Mouse (Mus musculus) lung, embryonic 14.5 days (tissue): ENCODE data around the gene Arhgef7. TPM values are rescaled to one million over a fixed set of nuclear protein-coding genes. Genes with fewer than 3 reads are reported as not detected.

ENCODE experiments used
- ATAC-seq: fragments of 200-750 bp; cut with Nextera tagmentation; 2 replicates; pipeline ENCODE4 v1.8.0; 2017; ENCODE audit warnings: mild to moderate bottlenecking, moderate TSS enrichment, moderate library complexity; ENCODE audit not compliant: insufficient read depth
- DNase-seq: peaks from one replicate; pipeline ENCODE4 v3.0.0-alpha.2; 2015
- H3K27ac ChIP-seq: fragments of 300-500 bp; sonication (generic); 2 replicates; pipeline ENCODE4 v1.5.1; 2014; ENCODE audit warnings: low read depth, mild to moderate bottlenecking, moderate library complexity
- H3K27me3 ChIP-seq: fragments of 300-500 bp; sonication (generic); 2 replicates; pipeline ENCODE4 v1.6.1; 2014; ENCODE audit warnings: low read length, control low read depth; ENCODE audit not compliant: insufficient read depth
- H3K36me3 ChIP-seq: fragments of 300-500 bp; sonication (generic); 2 replicates; pipeline ENCODE4 v1.6.1; 2014; ENCODE audit warnings: control low read depth; ENCODE audit not compliant: insufficient read depth
- H3K4me1 ChIP-seq: fragments of 300-500 bp; sonication (generic); 2 replicates; pipeline ENCODE4 v1.6.1; 2014; ENCODE audit warnings: antibody characterized with exemption, control low read depth; ENCODE audit not compliant: insufficient read depth
- H3K4me2 ChIP-seq: fragments of 300-500 bp; sonication (generic); 2 replicates; pipeline ENCODE4 v1.6.1; 2014; ENCODE audit warnings: mild to moderate bottlenecking
- H3K4me3 ChIP-seq: fragments of 300-500 bp; sonication (generic); 2 replicates; pipeline ENCODE4 v1.5.1; 2014; ENCODE audit warnings: low read depth, low read length
- H3K9ac ChIP-seq: fragments of 300-500 bp; sonication (generic); 2 replicates; pipeline ENCODE4 v1.6.1; 2014
- H3K9me3 ChIP-seq: fragments of 300-500 bp; sonication (generic); 2 replicates; pipeline ENCODE4 v1.6.1; 2016; ENCODE audit warnings: low read depth, low read length, control low read depth
- CTCF ChIP-seq: IDR thresholded peaks from 2 replicates; pipeline ENCODE4 v1.5.1; 2016; ENCODE audit warnings: antibody characterized with exemption, low read depth
- WGBS: fragments of 180-500 bp; shearing (Covaris S2); extraction: QIAGEN DNeasy Blood & Tissue Kit; methylation state at CpG from one replicate; pipeline ENCODE4 v1.1.7; 2014; 5-methylcytosine and 5-hydroxymethylcytosine counted together
- polyA plus RNA-seq: library from polyadenylated mRNA; unstranded; fragments of >200 nt; fragmentation: Nextera tagmentation; extraction: Ambion mirVana; gene quantifications from 2 replicates; pipeline ENCODE4 v1.2.1, GENCODE M21; 2014

The Arhgef7 gene
- polyA plus RNA-seq, 1 experiment from 2014 or later = 41.6 TPM

DNA sequence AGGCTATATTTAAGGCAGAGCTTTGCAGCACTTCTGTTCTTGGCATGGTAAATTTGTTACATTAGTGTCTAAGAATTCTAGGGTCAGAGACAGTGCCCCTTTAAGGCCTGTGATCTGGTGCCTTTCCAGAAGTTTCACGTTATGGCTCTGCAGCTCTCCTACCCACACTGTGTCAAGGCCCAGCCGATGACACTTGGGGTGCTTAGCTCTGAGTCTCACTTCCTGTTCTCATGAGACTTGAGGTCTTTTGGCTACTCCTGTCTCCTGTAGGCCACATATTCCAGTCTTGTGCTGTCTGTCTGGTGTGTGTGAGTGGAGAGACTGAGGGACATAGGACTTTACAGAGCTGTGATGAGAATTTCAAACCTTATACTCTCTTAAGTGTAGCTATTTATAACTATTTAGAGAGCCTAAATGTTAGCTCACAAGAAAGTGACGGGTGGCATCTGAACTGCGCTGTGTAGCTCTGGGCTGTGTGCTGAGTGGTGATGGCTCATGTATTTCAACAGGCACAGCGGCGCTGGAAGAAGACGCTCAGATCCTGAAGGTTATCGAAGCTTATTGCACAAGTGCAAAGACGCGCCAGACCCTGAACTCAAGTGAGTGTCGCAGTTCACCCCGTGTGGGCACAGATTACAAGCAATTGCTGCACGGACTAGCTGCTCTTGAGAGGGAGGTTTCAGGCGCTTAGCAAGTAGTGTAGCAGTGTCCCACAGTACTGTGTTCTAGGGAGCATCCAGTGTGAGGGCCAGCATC lies 94.1 kb downstream of the Arhgef7 start:
- DNase-seq (no peak), ATAC-seq (no peak)
- H3K36me3 ChIP-seq = peaks cover 86% of the 10 kb centered on the region
- H3K4me2 ChIP-seq = no peak overlapping the region
- H3K27ac ChIP-seq = no peak overlapping the region
- H3K27me3 ChIP-seq = no peaks in the 10 kb centered on the region
- H3K9me3 ChIP-seq = no peaks in the 10 kb centered on the region
- H3K4me1 ChIP-seq = no peaks in the 10 kb centered on the region
- 84% methylated on average over 14 of the region's 14 CpGs for WGBS
- H3K9ac ChIP-seq = no peak overlapping the region
- TF ChIP-seq CTCF = no peak
- H3K4me3 ChIP-seq = no peak overlapping the region

DNA sequence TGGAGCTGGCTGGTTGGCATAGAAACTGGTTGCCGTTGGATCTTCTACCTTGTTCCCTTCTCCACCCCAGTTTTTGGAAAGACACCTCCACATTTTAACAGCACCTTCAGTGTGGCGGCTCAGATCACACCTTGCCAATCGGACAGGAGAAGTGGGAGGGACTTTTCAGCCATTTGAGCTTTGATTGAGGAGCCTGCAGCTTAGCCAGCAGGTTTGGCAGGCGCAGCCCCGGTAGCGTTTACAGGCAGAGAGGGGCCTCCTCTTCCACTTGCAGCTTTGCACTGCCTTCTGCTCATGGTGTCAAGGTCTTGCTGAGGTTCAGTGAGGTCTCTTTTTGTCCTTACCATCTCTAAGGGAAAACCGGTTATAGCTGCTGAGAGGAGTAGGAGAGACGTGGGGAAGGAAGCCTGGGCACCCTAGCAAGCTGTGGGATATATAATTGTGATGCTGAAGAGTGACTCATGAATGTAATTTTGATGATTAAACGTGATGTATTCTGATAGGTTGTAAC lies 95.1 kb downstream of the Arhgef7 start:
- no peak for ATAC-seq
- H3K4me2 ChIP-seq = no peak overlapping the region

DNA sequence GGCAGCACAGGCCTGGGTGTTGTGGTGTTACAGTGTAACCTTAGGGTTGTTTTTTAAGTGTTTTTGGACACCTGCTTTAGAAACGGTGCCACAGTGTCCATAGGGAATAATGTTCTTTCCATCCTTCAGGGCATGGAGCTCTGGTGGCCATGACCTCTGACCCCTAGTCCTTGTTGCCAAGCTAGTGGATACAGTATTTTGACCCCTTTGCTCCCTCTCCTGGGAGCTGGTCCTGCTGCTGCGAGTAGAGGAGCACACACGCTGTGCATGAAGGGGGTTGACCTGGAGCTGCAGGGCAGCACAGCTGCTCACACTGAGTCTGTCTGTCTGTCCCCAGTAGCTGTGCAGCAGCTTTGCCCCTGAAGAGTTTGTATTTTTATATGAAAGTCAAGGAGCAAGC lies 98.2 kb downstream of the Arhgef7 start:
- WGBS = 53% methylated on average over 3 of the region's 3 CpGs

More for the DNA sequence above, 95.1 kb downstream of the Arhgef7 start:
- Histone ChIP-seq H3K27me3 (no peaks in the 10 kb centered on the region), H3K27ac (no peak overlapping the region), H3K9me3 (no peaks in the 10 kb centered on the region), H3K4me1 (no peaks in the 10 kb centered on the region), H3K4me3 (no peak overlapping the region), H3K36me3 (peaks cover 83% of the 10 kb centered on the region), H3K9ac (no peak overlapping the region)
- TF ChIP-seq CTCF = no peak
- DNase-seq = no peak
- 57% methylated on average over 9 of the region's 9 CpGs for WGBS

DNA sequence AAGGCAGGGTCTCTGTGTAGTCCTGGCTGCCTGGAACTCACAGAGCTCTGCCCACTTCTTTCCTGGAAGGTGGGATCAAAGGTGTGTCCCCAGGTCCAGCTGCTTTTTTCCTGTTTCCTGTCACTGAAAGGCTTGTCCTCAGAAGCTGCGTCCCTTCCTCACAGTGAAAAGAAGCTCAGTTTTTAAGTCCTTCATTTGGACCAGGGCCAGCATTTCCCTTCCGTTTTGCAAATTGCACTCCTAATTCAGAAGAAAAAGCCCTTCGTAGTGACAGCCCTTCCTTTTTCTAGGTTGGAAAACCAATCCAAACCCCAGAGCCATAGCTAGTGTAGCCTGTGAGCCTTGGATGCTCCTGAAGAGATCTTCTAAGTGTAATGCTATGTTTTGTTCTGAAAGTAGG lies 99.8 kb downstream of the Arhgef7 start:
- no peak for DNase-seq
- ATAC-seq = no peak
- H3K27ac ChIP-seq = no peak overlapping the region
- no peaks in the 10 kb centered on the region for H3K27me3 ChIP-seq
- peaks cover 66% of the 10 kb centered on the region for H3K36me3 ChIP-seq
- no peak for TF ChIP-seq CTCF
- H3K4me3 ChIP-seq = no peak overlapping the region
- no peaks in the 10 kb centered on the region for H3K9me3 ChIP-seq
- WGBS = 70% methylated on average over 3 of the region's 3 CpGs
- no peak overlapping the region for H3K9ac ChIP-seq
- no peaks in the 10 kb centered on the region for H3K4me1 ChIP-seq
- no peak overlapping the region for H3K4me2 ChIP-seq

More for the DNA sequence above, 98.2 kb downstream of the Arhgef7 start:
- Histone ChIP-seq H3K27me3 (no peaks in the 10 kb centered on the region), H3K9me3 (no peaks in the 10 kb centered on the region), H3K4me2 (no peak overlapping the region), H3K9ac (no peak overlapping the region), H3K4me1 (no peaks in the 10 kb centered on the region), H3K36me3 (peaks cover 64% of the 10 kb centered on the region), H3K27ac (no peak overlapping the region), H3K4me3 (no peak overlapping the region)
- TF ChIP-seq CTCF = no peak
- ATAC-seq (no peak), DNase-seq (no peak)

DNA sequence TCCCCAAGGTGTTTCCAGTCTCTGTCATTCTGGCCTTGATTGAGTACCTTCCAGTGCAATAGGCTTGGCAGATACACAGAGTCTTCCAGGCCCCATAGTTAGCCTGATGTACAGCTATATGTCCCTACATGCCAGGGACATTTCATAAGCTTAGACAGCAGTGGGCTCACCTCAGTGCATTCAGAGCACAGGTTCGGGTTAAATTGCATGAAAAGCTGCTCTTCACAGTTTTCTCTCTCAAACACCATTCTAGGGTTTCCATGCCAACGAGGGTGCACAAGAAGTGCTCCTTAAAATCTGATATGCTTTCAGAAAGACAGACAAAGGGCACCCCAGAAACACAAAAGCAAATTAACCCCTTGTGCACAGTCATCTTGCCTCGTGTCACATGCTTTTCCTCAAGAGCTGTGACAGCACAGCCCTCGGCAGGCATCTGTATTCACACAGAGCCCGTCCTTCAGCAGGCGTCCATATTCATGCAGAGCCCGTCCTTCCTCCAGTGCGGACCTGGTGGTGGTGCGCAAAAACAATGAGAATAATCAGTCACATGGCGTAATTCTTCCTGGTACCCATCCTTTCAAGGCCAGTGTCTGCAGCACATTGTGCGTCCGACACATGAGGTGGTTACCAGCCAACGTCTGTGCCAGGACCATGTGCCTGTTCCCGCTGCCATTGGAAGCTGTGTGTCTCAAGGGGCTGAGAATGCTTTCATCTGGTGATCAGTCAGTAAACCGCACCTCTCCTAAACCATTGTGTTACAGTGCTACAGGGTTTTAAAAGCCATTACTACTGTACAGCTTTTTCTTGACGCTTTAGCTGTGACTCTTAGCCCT lies 102.9 kb downstream of the Arhgef7 start:
- Histone ChIP-seq H3K27me3 (no peaks in the 10 kb centered on the region), H3K27ac (no peak overlapping the region), H3K4me1 (no peaks in the 10 kb centered on the region), H3K9me3 (no peaks in the 10 kb centered on the region), H3K4me3 (no peak overlapping the region), H3K36me3 (peaks cover 68% of the 10 kb centered on the region), H3K9ac (no peak overlapping the region), H3K4me2 (no peak overlapping the region)
- ATAC-seq (no peak), DNase-seq (no peak)
- 74% methylated on average over 16 of the region's 16 CpGs for WGBS
- TF ChIP-seq CTCF = no peak

DNA sequence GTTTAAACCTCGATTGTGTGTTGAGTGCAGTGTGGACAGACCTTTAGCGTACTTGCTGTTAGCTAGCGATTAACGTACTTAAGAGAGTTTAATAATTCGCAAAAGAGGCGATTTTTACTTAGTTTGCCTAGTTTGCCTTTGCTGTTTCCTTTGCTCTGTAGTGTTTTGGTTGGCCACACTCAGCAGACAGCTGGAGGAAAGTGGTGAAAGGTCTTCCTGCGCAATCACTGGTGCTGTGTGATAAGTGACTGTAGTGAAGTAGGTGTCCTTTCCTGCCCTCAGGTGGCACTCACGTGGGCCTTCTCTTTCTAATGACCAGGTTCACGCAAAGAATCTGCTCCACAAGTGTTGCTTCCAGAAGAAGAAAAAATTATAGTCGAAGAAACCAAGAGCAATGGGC lies 103.7 kb downstream of the Arhgef7 start:
- H3K9ac ChIP-seq = no peak overlapping the region
- no peak overlapping the region for H3K4me2 ChIP-seq
- TF ChIP-seq CTCF = no peak
- ATAC-seq (no peak), DNase-seq (no peak)
- WGBS = 71% methylated on average over 10 of the region's 10 CpGs
- H3K4me3 ChIP-seq = no peak overlapping the region
- H3K27me3 ChIP-seq = no peaks in the 10 kb centered on the region
- no peaks in the 10 kb centered on the region for H3K9me3 ChIP-seq
- H3K27ac ChIP-seq = no peak overlapping the region
- no peaks in the 10 kb centered on the region for H3K4me1 ChIP-seq
- peaks cover 61% of the 10 kb centered on the region for H3K36me3 ChIP-seq

DNA sequence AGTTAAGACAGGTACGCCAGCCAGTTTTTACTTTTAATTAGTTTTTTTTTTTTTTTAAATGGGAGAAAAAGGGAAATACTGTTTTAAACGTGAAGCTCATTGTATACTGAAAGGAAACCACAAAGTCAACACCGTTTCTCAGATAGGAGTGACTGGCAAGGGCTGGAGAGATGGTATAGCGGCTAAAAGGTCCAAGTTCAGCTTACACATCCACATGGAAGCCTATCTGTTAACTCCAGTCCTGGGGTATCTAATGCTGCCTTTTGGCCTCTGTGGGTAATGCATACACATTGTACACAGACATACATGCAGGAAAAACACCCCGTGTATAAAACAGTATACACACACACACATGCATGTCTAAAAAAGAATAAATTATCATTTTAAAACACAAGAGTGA lies 104.4 kb downstream of the Arhgef7 start:
- Histone ChIP-seq H3K27me3 (no peaks in the 10 kb centered on the region), H3K27ac (no peak overlapping the region), H3K36me3 (peaks cover 56% of the 10 kb centered on the region), H3K9ac (no peak overlapping the region), H3K4me2 (no peak overlapping the region), H3K9me3 (no peaks in the 10 kb centered on the region), H3K4me1 (no peaks in the 10 kb centered on the region), H3K4me3 (no peak overlapping the region)
- no peak for TF ChIP-seq CTCF
- no peak for ATAC-seq
- 75% methylated on average over 5 of the region's 5 CpGs for WGBS
- DNase-seq = no peak
